Mouse (Mus musculus) spleen, adult 2 months (tissue): Measurements from ENCODE around the gene Tvp23a. TPM values are rescaled to one million over a fixed set of nuclear protein-coding genes. Genes with fewer than 3 reads are reported as not detected.

Source experiments
- DNase-seq, 2 experiments: peaks; one replicate each; pipeline versions ENCODE4 v3.0.0 to v3.0.0-alpha.2; 2012 to 2021; ENCODE audit warnings: low spot score in 2 of 2, low read depth in 1 of 2
- H3K27ac ChIP-seq: fragments of 200-500 bp; 2 replicates; pipeline ENCODE4 v1.5.1; 2012; ENCODE audit warnings: low read length, inconsistent platforms; ENCODE audit not compliant: insufficient read depth
- H3K27me3 ChIP-seq: fragments of 200-500 bp; 2 replicates; pipeline ENCODE4 v1.6.1; 2012; ENCODE audit warnings: mild to moderate bottlenecking, moderate library complexity, low read length, inconsistent platforms; ENCODE audit not compliant: control insufficient read depth, insufficient read depth
- H3K36me3 ChIP-seq: fragments of 200-500 bp; 2 replicates; pipeline ENCODE4 v1.6.1; 2012; ENCODE audit warnings: mild to moderate bottlenecking, low read length, inconsistent platforms; ENCODE audit not compliant: control insufficient read depth, insufficient read depth
- H3K4me1 ChIP-seq: fragments of 200-500 bp; 2 replicates; pipeline ENCODE4 v1.6.1; 2011; ENCODE audit warnings: inconsistent platforms; ENCODE audit not compliant: control insufficient read depth, insufficient read depth, insufficient read length
- H3K4me3 ChIP-seq: fragments of 200-500 bp; 2 replicates; pipeline ENCODE4 v1.5.1; 2011; ENCODE audit warnings: mild to moderate bottlenecking, inconsistent platforms; ENCODE audit not compliant: insufficient read depth, insufficient read length; ENCODE audit errors: extremely low read depth
- CTCF ChIP-seq: fragments of 200-500 bp; IDR thresholded peaks from 2 replicates; pipeline ENCODE4 v1.5.1; 2011; ENCODE audit warnings: mild to moderate bottlenecking, inconsistent platforms; ENCODE audit not compliant: insufficient read depth, insufficient read length, insufficient replicate concordance; ENCODE audit errors: extremely low read depth
- POLR2A ChIP-seq: fragments of 200-500 bp; IDR thresholded peaks from 2 replicates; pipeline ENCODE4 v1.6.1; 2011; ENCODE audit warnings: low read depth, low read length, inconsistent platforms
- WGBS: fragments of 180-500 bp; shearing (Covaris S2); methylation state at CpG from one replicate; pipeline ENCODE4 v1.1.7; 2018; 5-methylcytosine and 5-hydroxymethylcytosine counted together
- polyA plus RNA-seq: library from polyadenylated mRNA; depleted of rRNA; stranded (reverse); fragments of >200 nt; gene quantifications from 2 replicates; pipeline ENCODE4 v1.2.3, GENCODE M21; 2012

Tvp23a gene
- polyA plus RNA-seq, 1 experiment = 0.32 TPM

DNA sequence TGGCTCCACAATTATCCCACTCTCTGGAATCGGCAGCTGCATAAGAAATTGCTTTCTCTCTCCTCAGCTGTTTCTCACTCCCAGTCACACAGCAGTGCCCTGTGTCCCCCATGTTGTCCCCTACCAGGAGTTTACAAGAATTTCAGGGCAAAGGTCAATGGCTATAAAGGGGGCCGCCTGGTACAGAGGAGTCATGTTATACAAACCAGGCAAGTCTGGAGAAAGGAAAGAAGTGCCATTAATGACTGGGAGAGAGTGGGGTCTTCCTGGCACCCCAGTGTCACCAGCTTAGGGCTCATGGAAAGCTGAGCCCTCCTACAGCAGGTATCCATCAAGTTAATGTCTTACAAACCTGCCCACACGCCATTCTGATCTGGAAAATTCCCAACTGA lies 7.4 kb upstream of the Tvp23a start:
- Histone ChIP-seq H3K36me3 (no peaks in the 10 kb centered on the region), H3K4me3 (no peak overlapping the region), H3K27me3 (no peaks in the 10 kb centered on the region), H3K27ac (no peak overlapping the region), H3K4me1 (peaks cover 2% of the 10 kb centered on the region; the same call in 1 of the 2 replicates)
- 86% methylated on average over 3 of the region's 3 CpGs for WGBS
- TF ChIP-seq POLR2A (no peak), CTCF (no peak)
- DNase-seq = no peak

DNA sequence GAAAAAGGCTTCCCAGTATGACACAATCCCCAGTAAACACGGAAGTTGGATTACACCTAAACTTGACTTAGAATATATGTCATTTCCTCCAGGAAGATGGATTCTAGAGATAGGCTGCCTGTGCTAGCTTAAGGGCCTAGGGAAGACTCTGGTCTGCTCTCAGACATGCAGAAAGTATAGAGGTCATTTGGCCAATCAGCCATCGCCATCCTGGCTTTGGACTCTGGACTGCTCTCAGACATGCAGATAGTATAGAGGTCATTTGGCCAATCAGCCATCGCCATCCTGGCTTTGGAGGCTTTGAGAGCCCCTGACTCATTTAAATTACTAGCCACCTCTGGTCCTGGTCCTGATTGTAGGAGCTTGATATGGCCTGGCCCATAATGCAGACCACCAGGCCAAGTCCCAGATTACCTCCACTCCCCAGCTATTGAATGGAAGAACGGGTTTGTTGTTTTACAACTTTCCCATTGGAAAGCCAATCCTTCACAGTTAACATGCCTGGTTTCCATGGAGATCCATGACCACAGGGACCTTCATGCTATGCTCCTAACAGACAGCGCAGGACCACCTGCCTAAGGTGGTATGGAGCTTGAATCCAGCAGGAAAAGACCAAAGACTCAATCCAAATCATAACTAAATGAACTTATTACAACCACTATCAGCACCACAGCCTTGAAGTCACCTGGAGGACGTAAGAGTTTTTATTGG lies 6.9 kb upstream of the Tvp23a start:
- H3K27ac ChIP-seq = no peak overlapping the region
- 90% methylated on average over 6 of the region's 6 CpGs for WGBS

DNA sequence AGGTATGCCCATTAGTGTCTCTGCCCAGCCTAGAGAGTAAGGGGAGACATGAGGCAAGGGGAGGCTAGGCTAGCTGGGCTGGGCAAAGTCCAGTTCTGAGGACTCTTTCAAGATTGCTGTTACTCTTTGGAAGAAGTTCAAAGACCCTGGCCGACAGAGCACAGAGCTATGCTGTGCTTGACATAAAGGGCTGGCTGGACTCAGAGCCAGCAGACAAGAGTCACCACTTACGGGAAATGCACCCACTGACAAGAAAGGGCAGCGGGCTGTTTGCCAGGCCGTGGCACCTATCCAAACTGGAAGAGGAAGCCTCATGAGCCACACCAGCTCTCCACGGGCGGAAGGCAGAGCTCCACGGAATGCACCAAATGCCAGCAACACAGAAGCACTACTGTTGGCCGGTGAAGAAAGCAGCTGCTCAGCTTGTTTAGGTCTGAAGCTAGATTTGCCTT lies 5.3 kb upstream of the Tvp23a start:
- TF ChIP-seq CTCF = no peak
- no peak for TF ChIP-seq POLR2A
- Histone ChIP-seq H3K27ac (no peak overlapping the region), H3K36me3 (no peaks in the 10 kb centered on the region), H3K4me3 (no peak overlapping the region), H3K27me3 (no peaks in the 10 kb centered on the region), H3K4me1 (peaks cover 6% of the 10 kb centered on the region; the same call in 1 of the 2 replicates)
- 30% methylated on average over 8 of the region's 8 CpGs for WGBS
- DNase-seq = peak in 1 of 2 experiments; percentile 37

More for the DNA sequence above, 6.9 kb upstream of the Tvp23a start:
- Histone ChIP-seq H3K4me3 (no peak overlapping the region), H3K27me3 (no peaks in the 10 kb centered on the region), H3K4me1 (peaks cover 2% of the 10 kb centered on the region; the same call in 1 of the 2 replicates), H3K36me3 (no peaks in the 10 kb centered on the region)
- DNase-seq = no peak
- no peak for TF ChIP-seq POLR2A
- no peak for TF ChIP-seq CTCF

DNA sequence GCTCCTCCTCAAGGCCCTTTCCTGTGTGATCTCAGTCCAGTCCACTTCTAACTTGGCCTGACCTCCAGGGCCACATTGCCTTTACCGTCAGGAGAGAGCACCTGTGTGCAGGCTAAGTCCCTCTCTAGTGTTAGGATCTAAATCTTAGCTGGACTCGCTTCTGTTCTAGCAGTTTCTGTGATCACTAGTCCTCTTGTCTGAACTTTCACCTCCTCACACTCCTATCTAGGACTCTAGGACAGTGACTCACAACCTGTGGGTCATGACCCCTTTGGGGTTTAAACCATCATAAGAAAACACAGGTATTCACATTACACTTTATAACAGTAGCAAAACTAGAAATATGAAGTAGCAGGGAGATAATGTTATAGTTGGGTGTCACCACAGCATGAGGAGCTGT lies 4.7 kb upstream of the Tvp23a start:
- Histone ChIP-seq H3K27ac (no peak overlapping the region), H3K27me3 (no peaks in the 10 kb centered on the region)

DNA sequence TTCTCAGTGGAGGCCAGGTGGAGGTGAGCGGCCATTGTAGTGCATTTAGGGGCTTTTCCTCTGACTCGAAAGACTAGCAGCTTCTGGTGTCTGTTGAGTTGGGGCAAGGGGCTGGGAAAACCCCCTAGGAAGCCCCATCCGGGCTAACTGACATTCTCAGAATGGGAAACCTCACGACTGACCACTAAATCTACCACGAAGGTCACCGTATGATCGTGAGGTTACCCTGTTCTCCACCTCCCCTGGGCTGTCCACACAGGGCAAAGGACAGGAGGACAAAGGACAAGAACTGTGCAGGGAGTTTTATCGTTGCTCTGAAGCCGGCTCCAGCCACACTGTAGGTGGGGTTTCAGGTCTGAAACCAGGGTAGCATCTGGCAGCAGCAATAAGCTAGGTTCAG lies 1.8 kb upstream of the Tvp23a start:
- Histone ChIP-seq H3K4me3 (no peak overlapping the region), H3K36me3 (no peaks in the 10 kb centered on the region), H3K4me1 (peaks cover 4% of the 10 kb centered on the region; the same call in 1 of the 2 replicates), H3K27ac (no peak overlapping the region), H3K27me3 (no peaks in the 10 kb centered on the region)
- TF ChIP-seq CTCF = no peak
- no peak for TF ChIP-seq POLR2A
- 56% methylated on average over 9 of the region's 9 CpGs for WGBS
- no peak for DNase-seq

More for the DNA sequence above, 4.7 kb upstream of the Tvp23a start:
- WGBS = 93% methylated on average over 2 of the region's 2 CpGs
- TF ChIP-seq CTCF = no peak
- no peak for TF ChIP-seq POLR2A
- Histone ChIP-seq H3K4me3 (no peak overlapping the region), H3K4me1 (peaks cover 6% of the 10 kb centered on the region; the same call in 1 of the 2 replicates), H3K36me3 (no peaks in the 10 kb centered on the region)
- no peak for DNase-seq

- TF ChIP-seq POLR2A (no peak), CTCF (no peak)
- no peak for DNase-seq
- Histone ChIP-seq H3K36me3 (no peaks in the 10 kb centered on the region), H3K27me3 (no peaks in the 10 kb centered on the region), H3K4me1 (peaks cover 4% of the 10 kb centered on the region; the same call in 1 of the 2 replicates), H3K27ac (no peak overlapping the region), H3K4me3 (no peak overlapping the region)
- 37% methylated on average over 2 of the region's 2 CpGs for WGBS
Measured at GRCm38 (mm10) chr16:10447781-10448180, 619 bp upstream of the Tvp23a start.

- WGBS = 81% methylated on average over 13 of the region's 13 CpGs
- TF ChIP-seq POLR2A (no peak), CTCF (no peak)
- H3K4me3 ChIP-seq = no peak overlapping the region
Measured at GRCm38 (mm10) chr16:10446573-10447263, 444 bp downstream of the Tvp23a start.

More at GRCm38 (mm10) chr16:10446573-10447263, 444 bp downstream of the Tvp23a start:
- Histone ChIP-seq H3K27me3 (no peaks in the 10 kb centered on the region), H3K4me1 (peaks cover 4% of the 10 kb centered on the region; the same call in 1 of the 2 replicates), H3K27ac (no peak overlapping the region), H3K36me3 (no peaks in the 10 kb centered on the region)
- DNase-seq = no peak
